Mouse (Mus musculus) hindbrain, embryonic 10.5 days (tissue): ENCODE data around the gene Smim14. TPM values are rescaled to one million over a fixed set of nuclear protein-coding genes. Genes with fewer than 3 reads are reported as not detected.

Experiments
- DNase-seq: peaks from one replicate; pipeline ENCODE4 v3.0.0-alpha.2; 2017; ENCODE audit warnings: low spot score
- H3K27ac ChIP-seq: fragments of 300-500 bp; sonication (generic); 2 replicates; pipeline ENCODE4 v1.5.1; 2016; ENCODE audit warnings: mild to moderate bottlenecking, moderate library complexity
- H3K27me3 ChIP-seq: fragments of 300-500 bp; sonication (generic); 2 replicates; pipeline ENCODE4 v1.6.1; 2016; ENCODE audit warnings: mild to moderate bottlenecking; ENCODE audit not compliant: poor library complexity, insufficient read depth, severe bottlenecking
- H3K36me3 ChIP-seq: fragments of 300-500 bp; sonication (generic); 2 replicates; pipeline ENCODE4 v1.6.1; 2016; ENCODE audit warnings: mild to moderate bottlenecking, moderate library complexity
- H3K4me1 ChIP-seq: fragments of 300-500 bp; sonication (generic); replicated peaks from 2 replicates; pipeline ENCODE4 v1.6.1; 2016; ENCODE audit warnings: mild to moderate bottlenecking
- H3K4me3 ChIP-seq: fragments of 300-500 bp; sonication (generic); 2 replicates; pipeline ENCODE4 v1.5.1; 2016; ENCODE audit warnings: mild to moderate bottlenecking, moderate library complexity
- H3K9me3 ChIP-seq: fragments of 300-500 bp; sonication (generic); 2 replicates; pipeline ENCODE4 v1.6.1; 2016; ENCODE audit warnings: mild to moderate bottlenecking, moderate library complexity
- WGBS: fragments of 180-500 bp; shearing (Covaris S2); methylation state at CpG from one replicate; pipeline ENCODE4 v1.1.7; 2016; 5-methylcytosine and 5-hydroxymethylcytosine counted together
- polyA plus RNA-seq: library from polyadenylated mRNA; unstranded; fragments of >200 nt; fragmentation: Nextera tagmentation; extraction: Ambion mirVana; gene quantifications from 2 replicates; pipeline ENCODE4 v1.2.1, GENCODE M21; 2016

Smim14 gene
- polyA plus RNA-seq, 1 experiment from 2014 or later: 106 TPM

DNA sequence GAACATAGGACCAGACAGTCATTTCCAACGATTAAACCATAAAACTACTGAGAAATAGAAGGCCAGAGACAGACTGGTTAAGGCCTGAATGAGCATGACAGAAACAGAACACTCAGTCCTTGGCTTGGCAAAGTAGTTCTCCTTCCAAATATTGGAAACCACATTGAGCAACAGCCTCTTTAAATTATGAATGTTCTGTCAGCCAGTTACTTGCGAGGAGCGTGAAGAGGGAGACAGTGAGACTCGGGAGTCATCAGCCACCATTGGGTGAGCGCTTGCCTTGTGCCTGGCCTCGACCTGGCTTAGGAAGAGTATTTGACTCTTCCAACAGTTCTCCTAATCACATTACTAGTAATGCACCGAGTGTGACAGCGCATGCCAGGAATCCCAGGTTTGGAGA lies 28.6 kb downstream of the Smim14 start:
- Histone ChIP-seq H3K27me3 (no peaks in the 10 kb centered on the region), H3K27ac (no peak overlapping the region), H3K4me3 (no peak overlapping the region), H3K9me3 (no peaks in the 10 kb centered on the region), H3K4me1 (0 out of 2 replicates have a peak, but pooled peaks cover 2% of the 10 kb centered on the region), H3K36me3 (no peaks in the 10 kb centered on the region)
- DNase-seq: no peak
- WGBS: 82% methylated on average over 8 of the region's 8 CpGs

- no peak overlapping the region for H3K27ac ChIP-seq
- DNase-seq: peak; percentile 35
Observed at GRCm38 (mm10) chr5:65505786-65506185, 31.2 kb downstream of the Smim14 start.

GRCm38 (mm10) chr5:65501407-65501806 lies 35.6 kb downstream of the Smim14 start:
- Histone ChIP-seq H3K27ac (no peak overlapping the region), H3K4me3 (no peak overlapping the region), H3K9me3 (no peaks in the 10 kb centered on the region), H3K36me3 (no peaks in the 10 kb centered on the region), H3K27me3 (no peaks in the 10 kb centered on the region), H3K4me1 (0 out of 2 replicates have a peak, but pooled peaks cover 2% of the 10 kb centered on the region)
- DNase-seq: no peak
- 93% methylated on average over 9 of the region's 9 CpGs for WGBS

More at GRCm38 (mm10) chr5:65505786-65506185, 31.2 kb downstream of the Smim14 start:
- Histone ChIP-seq H3K27me3 (no peaks in the 10 kb centered on the region), H3K4me1 (0 out of 2 replicates have a peak, but pooled peaks cover 2% of the 10 kb centered on the region), H3K9me3 (no peaks in the 10 kb centered on the region), H3K4me3 (0 out of 2 replicates have a peak overlapping the region, but pooled peaks have one; percentile 23), H3K36me3 (no peaks in the 10 kb centered on the region)
- WGBS: 12% methylated on average over 8 of the region's 8 CpGs

GRCm38 (mm10) chr5:65500231-65500630 lies 36.8 kb downstream of the Smim14 start:
- no peaks in the 10 kb centered on the region for H3K27me3 ChIP-seq
- no peak for DNase-seq
- no peaks in the 10 kb centered on the region for H3K9me3 ChIP-seq
- no peak overlapping the region for H3K27ac ChIP-seq
- no peak overlapping the region for H3K4me3 ChIP-seq
- 0 out of 2 replicates have a peak, but pooled peaks cover 2% of the 10 kb centered on the region for H3K4me1 ChIP-seq
- H3K36me3 ChIP-seq: no peaks in the 10 kb centered on the region
- 89% methylated on average over 7 of the region's 7 CpGs for WGBS

GRCm38 (mm10) chr5:65492716-65493531 lies 44.1 kb downstream of the Smim14 start, which contains the start of gene Gm43552:
TSS of gene Gm43552 (minus strand) at chr5:65492833.
- Histone ChIP-seq H3K27me3 (peaks cover 3% of the 10 kb centered on the region; the same call in 1 of the 2 replicates), H3K36me3 (no peaks in the 10 kb centered on the region), H3K27ac (peak within 1 kb of the TSS; percentile 96), H3K4me3 (peak within 1 kb of the TSS; percentile 88), H3K9me3 (no peaks in the 10 kb centered on the region), H3K4me1 (peaks cover 18% of the 10 kb centered on the region)
- WGBS: under 1% methylated on average over 69 of the region's 69 CpGs
- DNase-seq: peak; percentile 88

GRCm38 (mm10) chr5:65491767-65492715 lies 44.9 kb downstream of the Smim14 start:
- peaks cover 18% of the 10 kb centered on the region for H3K4me1 ChIP-seq
- H3K27ac ChIP-seq: peak overlapping the region; percentile 96
- H3K9me3 ChIP-seq: no peaks in the 10 kb centered on the region
- no peaks in the 10 kb centered on the region for H3K36me3 ChIP-seq
- peaks cover 3% of the 10 kb centered on the region; the same call in 1 of the 2 replicates for H3K27me3 ChIP-seq
- peak; percentile 73 for DNase-seq
- WGBS: under 1% methylated on average over 57 of the region's 57 CpGs
- H3K4me3 ChIP-seq: peak overlapping the region; percentile 88

- H3K4me3 ChIP-seq: no peak overlapping the region
- peaks cover 3% of the 10 kb centered on the region; the same call in 1 of the 2 replicates for H3K27me3 ChIP-seq
- no peaks in the 10 kb centered on the region for H3K9me3 ChIP-seq
- WGBS: 92% methylated on average over 4 of the region's 4 CpGs
- no peak for DNase-seq
- H3K36me3 ChIP-seq: no peaks in the 10 kb centered on the region
- H3K27ac ChIP-seq: no peak overlapping the region
- peaks cover 21% of the 10 kb centered on the region for H3K4me1 ChIP-seq
Observed at GRCm38 (mm10) chr5:65489830-65490229, 47.2 kb downstream of the Smim14 start.

- WGBS: 89% methylated on average over 7 of the region's 7 CpGs
- H3K27me3 ChIP-seq: no peaks in the 10 kb centered on the region; the same call in 1 of the 2 replicates
Observed at GRCm38 (mm10) chr5:65488725-65489124, 48.3 kb downstream of the Smim14 start.

GRCm38 (mm10) chr5:65487381-65487780 lies 49.6 kb downstream of the Smim14 start:
- H3K27ac ChIP-seq: no peak overlapping the region
- WGBS: 89% methylated on average over 10 of the region's 10 CpGs
- DNase-seq: no peak
- peaks cover 14% of the 10 kb centered on the region for H3K4me1 ChIP-seq
- H3K4me3 ChIP-seq: no peak overlapping the region
- no peaks in the 10 kb centered on the region for H3K9me3 ChIP-seq
- no peaks in the 10 kb centered on the region for H3K27me3 ChIP-seq
- no peaks in the 10 kb centered on the region for H3K36me3 ChIP-seq

More at GRCm38 (mm10) chr5:65488725-65489124, 48.3 kb downstream of the Smim14 start:
- DNase-seq: no peak
- Histone ChIP-seq H3K9me3 (no peaks in the 10 kb centered on the region), H3K27ac (no peak overlapping the region), H3K4me3 (no peak overlapping the region), H3K4me1 (peaks cover 21% of the 10 kb centered on the region), H3K36me3 (no peaks in the 10 kb centered on the region)

DNA sequence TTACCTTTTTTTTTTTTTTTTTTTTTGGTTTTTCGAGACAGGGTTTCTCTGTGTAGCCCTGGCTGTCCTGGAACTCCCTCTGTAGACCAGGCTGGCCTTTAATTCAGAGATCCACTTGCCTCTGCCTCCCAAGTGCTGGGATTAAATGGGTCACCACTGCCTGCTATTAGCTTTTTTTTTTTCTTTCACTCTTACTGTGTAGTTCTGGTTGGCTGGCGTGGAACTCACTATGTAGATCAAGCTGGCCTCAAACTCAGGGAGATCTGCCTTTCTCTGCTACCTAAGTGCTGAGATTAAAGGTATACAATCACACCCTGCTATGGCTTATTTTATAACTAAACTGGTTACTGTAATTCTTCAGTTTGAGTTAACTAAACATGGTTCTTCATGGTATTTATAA lies 50.5 kb downstream of the Smim14 start:
- peaks cover 9% of the 10 kb centered on the region for H3K4me1 ChIP-seq
- H3K9me3 ChIP-seq: no peaks in the 10 kb centered on the region
- no peaks in the 10 kb centered on the region for H3K27me3 ChIP-seq
- H3K27ac ChIP-seq: no peak overlapping the region
- 71% methylated on average over 2 of the region's 2 CpGs for WGBS
- no peak overlapping the region for H3K4me3 ChIP-seq
- H3K36me3 ChIP-seq: no peaks in the 10 kb centered on the region
- DNase-seq: no peak

- Histone ChIP-seq H3K9me3 (no peaks in the 10 kb centered on the region), H3K27me3 (no peaks in the 10 kb centered on the region), H3K27ac (no peak overlapping the region), H3K36me3 (no peaks in the 10 kb centered on the region), H3K4me1 (peaks cover 3% of the 10 kb centered on the region; the same call in 1 of the 2 replicates), H3K4me3 (no peak overlapping the region)
- 88% methylated on average over 4 of the region's 4 CpGs for WGBS
- DNase-seq: no peak
Observed at GRCm38 (mm10) chr5:65482996-65483395, 54.0 kb downstream of the Smim14 start.

DNA sequence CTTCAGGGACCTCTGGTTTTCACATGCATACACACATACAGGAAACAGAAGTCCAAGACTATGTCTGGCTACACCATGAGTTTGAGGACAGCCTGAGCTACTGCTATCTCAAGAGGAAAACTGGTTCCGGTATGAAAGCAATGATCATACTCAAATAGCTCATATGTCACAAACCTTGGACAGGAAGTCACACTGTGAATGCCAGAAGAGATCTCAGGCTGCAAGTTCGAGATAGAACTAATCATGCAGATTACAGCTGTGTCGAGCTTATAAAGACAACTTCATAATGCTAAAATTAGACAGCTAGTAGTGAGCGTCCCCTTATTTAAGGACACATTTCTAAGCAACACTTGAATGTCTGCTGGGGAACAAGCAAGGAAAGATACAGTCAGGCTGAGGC lies 56.5 kb downstream of the Smim14 start:
- Histone ChIP-seq H3K4me1 (no peaks in the 10 kb centered on the region), H3K9me3 (no peaks in the 10 kb centered on the region), H3K4me3 (no peak overlapping the region), H3K27ac (no peak overlapping the region), H3K27me3 (no peaks in the 10 kb centered on the region), H3K36me3 (no peaks in the 10 kb centered on the region)
- no peak for DNase-seq
- WGBS: 83% methylated on average over 4 of the region's 4 CpGs
